Mouse (Mus musculus): ENCODE measurements around the gene Olfml3.

Gene Olfml3

DNA sequence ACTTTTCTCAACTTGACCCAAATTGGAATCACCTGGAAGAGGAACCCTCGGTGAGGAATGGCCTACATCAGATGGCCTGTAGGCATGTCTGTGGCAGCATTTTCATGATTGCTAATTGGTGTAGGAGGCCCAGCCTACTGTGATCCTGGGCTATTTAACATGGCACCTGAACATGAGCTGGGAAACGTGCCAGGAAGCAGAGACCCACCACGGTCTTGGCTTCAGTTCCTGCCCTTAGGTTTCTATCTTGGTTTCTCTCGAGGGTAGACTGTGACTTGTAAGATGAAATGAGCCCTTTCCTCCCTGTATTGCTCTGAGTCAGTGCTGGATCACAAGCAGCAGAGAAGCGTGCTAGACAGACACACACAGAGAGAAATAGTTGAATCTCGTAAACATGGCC, 33.1 kb downstream of the Olfml3 start:
- peak; percentile 79 to 81 for DNase-seq

DNA sequence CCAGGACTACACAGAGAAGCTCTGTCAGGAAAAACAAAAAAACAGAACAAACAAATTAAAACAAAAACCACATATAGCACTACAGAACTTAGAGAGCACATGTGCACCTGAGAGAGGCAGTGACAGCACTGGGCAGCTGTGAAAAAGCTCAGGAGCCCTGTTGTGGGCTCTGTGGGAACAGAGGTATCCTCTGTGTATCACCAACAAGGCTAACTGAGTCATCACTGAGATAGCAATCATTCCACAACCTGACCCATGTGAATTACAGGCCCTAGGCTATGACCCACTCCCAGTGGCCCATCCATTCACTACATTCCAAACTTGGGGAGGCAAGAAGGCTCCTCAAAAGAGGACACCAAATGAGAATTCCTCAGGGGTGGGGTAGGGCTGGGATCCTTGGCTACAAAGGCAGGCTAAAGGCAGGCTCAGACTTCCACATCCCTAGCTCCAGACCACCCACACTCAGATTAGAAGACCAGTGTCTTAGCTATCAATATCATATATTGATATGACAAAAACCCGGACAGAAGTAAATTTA, 41.3 kb downstream of the Olfml3 start:
- DNase-seq = no peak

DNA sequence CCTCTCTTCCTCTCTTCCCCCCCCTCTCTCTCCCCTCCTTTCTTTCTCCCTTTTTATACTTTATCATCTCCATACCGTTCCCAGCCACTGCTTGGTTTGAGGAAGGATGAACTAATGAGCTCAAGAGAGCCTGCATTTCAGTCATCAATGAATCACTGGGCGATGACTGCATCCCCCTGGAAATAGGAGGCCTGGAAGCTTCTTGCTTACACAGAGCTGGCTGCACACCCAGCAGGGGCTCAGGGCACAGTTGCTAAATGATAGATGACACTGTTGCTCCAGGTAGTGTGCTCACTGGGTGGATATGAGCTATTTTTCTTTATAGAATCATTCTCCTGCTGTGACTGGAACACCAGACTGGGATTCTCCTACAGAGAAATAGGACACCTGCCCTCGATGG, 42.2 kb downstream of the Olfml3 start:
- DNase-seq = no peak

DNA sequence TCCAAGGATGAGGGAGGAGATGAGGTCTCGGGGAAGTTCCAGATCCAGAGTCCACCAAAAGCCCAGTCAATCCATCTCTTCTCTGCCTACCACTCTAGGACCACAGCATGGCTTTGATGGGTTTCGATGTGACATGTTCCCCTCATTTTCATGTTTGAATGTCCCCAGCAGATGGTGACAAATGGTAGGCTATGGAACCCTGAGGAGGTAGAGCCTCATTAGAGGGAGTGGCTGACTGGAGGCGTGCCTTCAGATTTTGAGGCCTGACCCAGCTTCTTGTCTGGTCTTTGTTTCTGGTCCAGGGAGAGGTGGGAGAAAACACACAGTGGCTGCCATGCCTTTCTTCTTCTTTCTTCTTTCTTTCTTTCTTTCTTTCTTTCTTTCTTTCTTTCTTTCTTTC, 47.3 kb downstream of the Olfml3 start:
- peak; percentile 29 to 41 for DNase-seq

DNA sequence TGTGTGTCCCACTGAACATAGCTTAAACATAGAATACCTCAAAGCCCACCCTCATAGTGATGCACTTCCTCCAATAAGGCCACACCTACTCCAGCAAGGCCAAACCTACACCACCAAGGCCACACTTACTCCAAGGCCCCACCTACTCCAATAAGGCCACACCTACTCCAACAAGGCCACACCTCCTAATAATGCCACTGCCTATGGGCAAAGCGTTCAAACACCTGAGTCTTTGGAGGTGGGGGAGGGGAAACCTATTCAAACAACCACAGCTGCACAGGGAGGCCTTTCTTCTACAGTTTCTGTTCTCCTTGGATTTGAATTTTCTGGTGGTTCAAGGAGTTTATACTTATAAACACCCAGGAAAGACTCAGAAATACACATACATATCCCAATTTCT, 48.8 kb downstream of the Olfml3 start:
- no peak for DNase-seq

DNA sequence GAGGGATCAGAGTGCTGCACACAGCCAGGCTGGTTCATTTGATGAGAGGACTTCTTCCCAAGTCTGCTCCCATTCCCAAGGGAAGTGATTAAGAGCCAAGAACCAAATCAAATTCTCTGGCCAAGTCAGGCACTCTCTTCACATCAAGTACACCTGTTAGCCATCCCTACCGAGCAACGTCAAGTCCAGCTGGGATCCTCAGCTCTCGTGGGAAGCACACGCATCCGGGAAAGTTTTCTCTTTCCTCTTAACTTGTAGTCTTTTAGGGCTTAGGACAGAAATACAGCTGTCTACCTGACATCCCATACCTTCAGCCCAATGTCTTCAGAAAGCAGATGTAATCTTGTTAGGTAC, 53.9 kb downstream of the Olfml3 start:
- no peak for DNase-seq

DNA sequence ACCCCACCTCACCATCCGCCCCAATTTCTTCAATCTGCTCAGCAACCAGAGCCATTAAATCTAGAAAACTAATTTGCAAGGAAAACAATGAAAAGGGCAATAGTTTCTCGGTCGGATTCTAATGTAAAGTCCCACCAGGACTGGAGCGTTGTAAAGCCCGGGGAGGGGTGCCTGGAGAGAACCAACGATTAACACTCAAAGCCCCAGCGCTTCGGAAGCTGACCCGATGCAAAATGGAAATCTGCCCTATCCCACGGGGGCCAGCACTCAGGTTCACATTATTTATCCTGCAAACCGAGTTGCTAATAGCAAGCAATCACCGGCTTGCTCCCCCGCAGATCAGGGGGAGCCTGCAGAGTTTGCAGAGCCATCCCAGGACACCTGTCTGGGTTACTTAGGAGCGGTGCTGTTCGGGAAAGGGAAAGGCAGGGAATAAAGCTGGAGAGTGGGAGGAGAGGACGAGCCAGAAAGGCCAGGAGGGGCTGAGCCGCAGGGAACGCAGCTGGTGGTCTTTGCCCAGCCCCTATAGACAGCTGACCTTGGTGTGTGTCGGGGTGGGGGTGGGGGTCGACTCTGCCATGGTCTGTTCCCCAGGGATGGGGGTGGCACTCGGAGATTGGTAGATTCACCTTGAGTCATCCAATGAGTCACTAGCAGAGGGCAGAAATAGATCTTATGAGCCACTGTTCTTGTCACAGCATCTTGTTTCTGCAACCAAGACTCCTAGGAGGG, 54.4 kb downstream of the Olfml3 start:
- peak; percentile 32 to 34 for DNase-seq

DNA sequence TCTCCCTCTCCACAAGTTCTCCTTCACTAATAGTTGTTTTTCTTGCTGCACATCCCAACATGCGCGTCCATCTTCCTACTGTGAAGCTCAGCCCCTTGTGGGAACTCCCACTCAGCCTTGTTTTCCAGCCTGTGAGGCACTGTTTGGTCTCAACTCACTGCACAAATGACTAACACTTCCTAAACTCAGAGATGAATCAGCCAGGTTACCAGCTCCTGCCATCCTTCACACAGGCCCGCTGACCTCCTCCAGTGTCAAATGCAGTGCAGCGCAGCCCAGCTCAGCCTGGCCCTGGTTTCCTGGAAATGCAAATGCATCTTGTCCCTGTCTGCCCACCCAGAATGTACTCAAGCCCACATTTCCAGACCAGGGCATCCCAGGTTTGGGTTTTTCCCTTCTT, 55.3 kb downstream of the Olfml3 start:
- DNase-seq = no peak

DNA sequence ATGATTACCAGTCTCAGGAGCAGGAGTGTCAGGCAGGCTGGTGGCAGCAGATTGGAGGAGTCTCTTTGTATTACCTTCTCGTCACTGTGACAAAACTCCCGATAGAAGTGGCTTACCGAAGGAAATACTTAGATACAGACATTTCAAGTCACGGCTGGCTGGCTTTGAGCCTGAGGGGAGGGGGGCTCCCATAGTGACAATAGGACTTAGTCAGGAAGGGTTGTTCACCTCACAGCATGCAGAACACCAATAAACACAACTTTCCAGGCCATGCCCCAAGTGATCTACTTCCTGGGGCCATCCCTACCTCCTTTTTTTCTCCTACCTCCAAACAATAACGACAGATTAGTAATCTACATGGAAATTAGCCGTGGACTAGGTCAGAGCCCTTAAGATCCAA, 59.0 kb downstream of the Olfml3 start:
- DNase-seq = no peak

DNA sequence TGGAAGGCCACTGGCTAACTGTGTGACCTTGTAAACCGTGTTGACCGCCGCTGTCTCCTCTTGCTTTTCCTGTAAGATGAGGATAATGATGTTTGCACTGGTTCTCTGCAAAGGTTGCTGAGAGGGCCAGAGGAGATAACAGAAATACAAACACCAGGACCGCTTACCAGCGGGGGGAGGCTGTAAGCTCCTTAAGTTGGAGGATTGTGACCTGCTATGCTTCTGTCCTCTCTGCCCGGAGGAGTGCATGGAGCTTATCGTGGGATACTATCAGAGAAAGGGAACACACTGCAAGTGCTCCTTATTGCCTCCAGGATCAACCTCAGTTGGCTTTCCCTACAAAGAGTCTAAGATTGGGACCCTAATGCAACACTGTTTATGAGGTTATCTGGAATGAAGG, 65.1 kb downstream of the Olfml3 start:
- DNase-seq = no peak

All from cerebellum, postnatal 10 days (tissue).